21 mouse cellular contexts compared by ENCODE assay signal in genomic region chr4:101376835-101377234, GRCm38 (mm10). TPM values are rescaled to one million over a fixed set of nuclear protein-coding genes. Genes with fewer than 3 reads are reported as not detected.
DNase-seq lines count a peak whose midpoint lies in the region; ATAC-seq and TF ChIP-seq lines count a peak whose summit lies in the region.
"Had no signal": no experiment of that assay in that cellular context is flagged by ENCODE, and none has a peak within 500 bp of the region (broad histone marks: within the 10 kb centered on the region; RNA-seq: fewer than 3 reads in every experiment).

No protein-coding gene starts in this region.

- H3K4me3 ChIP-seq in forebrain, embryonic 15.5 days, result no peak overlapping the region
- no peak overlapping the region for H3K4me3 ChIP-seq in forebrain, embryonic 11.5 days (ENCODE audit: low read depth, low read length)
- no peak overlapping the region for H3K4me3 ChIP-seq in layer of hippocampus, adult 2 months
- H3K4me3 ChIP-seq: embryonic facial prominence, embryonic 13.5 days; embryonic facial prominence, embryonic 15.5 days; erythroblast, embryonic 14.5 days; forebrain, embryonic 10.5 days had no signal

- no peak for TF ChIP-seq CTCF in layer of hippocampus, adult 2 months (conservative IDR thresholded peaks at IDR 0.05)

- peak overlapping the region; percentile 62 for H3K27ac ChIP-seq in forebrain, embryonic 15.5 days (replicated peaks)
- no peak overlapping the region for H3K27ac ChIP-seq in forebrain, embryonic 11.5 days (ENCODE audit: low read depth, low read length)
- H3K27ac ChIP-seq in layer of hippocampus, adult 2 months, result peak overlapping the region; percentile 36; the same call in 1 of the 2 replicates
- H3K27ac ChIP-seq: embryonic facial prominence, embryonic 13.5 days; embryonic facial prominence, embryonic 15.5 days; forebrain, embryonic 10.5 days had no signal

- H3K27me3 ChIP-seq in forebrain, embryonic 15.5 days, result no peaks in the 10 kb centered on the region
- H3K27me3 ChIP-seq in forebrain, embryonic 11.5 days (ENCODE audit: control insufficient read depth, insufficient read depth, low read length), result no peaks in the 10 kb centered on the region
- H3K27me3 ChIP-seq: embryonic facial prominence, embryonic 13.5 days; embryonic facial prominence, embryonic 15.5 days had no signal

- H3K4me2 ChIP-seq in forebrain, embryonic 15.5 days (replicated peaks), result no peak overlapping the region
- H3K4me2 ChIP-seq in forebrain, embryonic 11.5 days (ENCODE audit: low read depth, low read length, severe bottlenecking), result no peak overlapping the region
- H3K4me2 ChIP-seq: embryonic facial prominence, embryonic 13.5 days; embryonic facial prominence, embryonic 15.5 days had no signal

- H3K9me3 ChIP-seq in forebrain, embryonic 15.5 days, result no peaks in the 10 kb centered on the region
- no peaks in the 10 kb centered on the region for H3K9me3 ChIP-seq in forebrain, embryonic 11.5 days (ENCODE audit: control insufficient read depth, low read length)
- H3K9me3 ChIP-seq: embryonic facial prominence, embryonic 13.5 days; embryonic facial prominence, embryonic 15.5 days; forebrain, embryonic 10.5 days had no signal

- H3K36me3 ChIP-seq in forebrain, embryonic 15.5 days, result no peaks in the 10 kb centered on the region
- H3K36me3 ChIP-seq in forebrain, embryonic 11.5 days (ENCODE audit: control insufficient read depth, insufficient read depth, low read length), result no peaks in the 10 kb centered on the region
- H3K36me3 ChIP-seq: embryonic facial prominence, embryonic 13.5 days; embryonic facial prominence, embryonic 15.5 days; forebrain, embryonic 10.5 days had no signal

- ATAC-seq in forebrain, embryonic 15.5 days (replicated peaks), result no peak
- ATAC-seq in forebrain, embryonic 11.5 days (replicated peaks; ENCODE audit: low FRiP score), result no peak
- no peak for ATAC-seq in cerebellum, adult (ENCODE audit: insufficient number of reproducible peaks, low FRiP score, low TSS enrichment)

- 52% methylated on average over 4 of the region's 4 CpGs for WGBS in forebrain, embryonic 15.5 days
- WGBS in forebrain, embryonic 11.5 days, result 84% methylated on average over 4 of the region's 4 CpGs

- no peak for DNase-seq in forebrain, embryonic 11.5 days (ENCODE audit: low spot score)
- DNase-seq in layer of hippocampus, adult 2 months (ENCODE audit: low spot score in 2 of 2), result peak in 1 of 2 experiments; percentile 41
- no peak for DNase-seq in layer of hippocampus, postnatal 25 days (ENCODE audit: extremely low spot score in 1 of 2, low spot score in 1 of 2)
- peak; percentile 26 to 78 for DNase-seq in layer of hippocampus, postnatal 14 days (ENCODE audit: low spot score in 2 of 2)
- no peak for DNase-seq in layer of hippocampus, adult 9-10 months (ENCODE audit: low spot score)
- DNase-seq: adrenal gland, adult 2 months; adrenal gland, postnatal 10 days; adrenal gland, postnatal 25 days; cerebellum, adult 11 months; cerebellum, adult 18-20 months; cerebellum, adult 8-10 months; cerebellum, adult 9-11 months; cerebellum, postnatal 14 days; cerebellum, postnatal 36 days; embryo, embryonic 11 days had no signal

- H3K9ac ChIP-seq in forebrain, embryonic 15.5 days (replicated peaks), result no peak overlapping the region
- no peak overlapping the region for H3K9ac ChIP-seq in forebrain, embryonic 11.5 days (ENCODE audit: low read length)
- H3K9ac ChIP-seq: embryonic facial prominence, embryonic 13.5 days; embryonic facial prominence, embryonic 15.5 days had no signal

- peaks cover 10% of the 10 kb centered on the region; the same call in 1 of the 2 replicates for H3K4me1 ChIP-seq in forebrain, embryonic 15.5 days
- H3K4me1 ChIP-seq in forebrain, embryonic 11.5 days (replicated peaks; ENCODE audit: control insufficient read depth, insufficient read depth, low read length), result no peaks in the 10 kb centered on the region
- H3K4me1 ChIP-seq: embryonic facial prominence, embryonic 13.5 days; embryonic facial prominence, embryonic 15.5 days; forebrain, embryonic 10.5 days had no signal

RNA-seq across cellular contexts. Expression of gene Ak4, which starts 42.2 kb away (rescaled TPM):
- polyA plus RNA-seq in forebrain, embryonic 15.5 days (2015; fragmentation: Nextera tagmentation; extraction: Ambion mirVana), result 9.0 and 10.9 TPM in 2 replicates
- 11.9 and 12.8 TPM in 2 replicates for polyA plus RNA-seq in forebrain, embryonic 11.5 days (2014; fragmentation: Nextera tagmentation; extraction: Ambion mirVana)
- 10 to 100 TPM; 63.0 to 63.2 TPM for total RNA-seq in layer of hippocampus, adult 2 months (2021)
- 10 to 100 TPM; 61.7 to 81.2 TPM for total RNA-seq in layer of hippocampus, postnatal 25 days (2021)
- total RNA-seq in layer of hippocampus, postnatal 14 days (2021), result 10 to 100 TPM; 50.0 to 61.6 TPM

Comparison
In these comparisons a context has a peak if more than half of its experiments do, and no peak if none do; other contexts are left out.
1. DNase-seq: peak in layer of hippocampus, postnatal 14 days (2 of 2); none in forebrain, embryonic 11.5 days (single experiment), layer of hippocampus, postnatal 25 days (0 of 2) and layer of hippocampus, adult 9-10 months (single experiment).